Mouse (Mus musculus): ENCODE measurements around the gene Tcf12.

Gene Tcf12

GRCm38 (mm10) chr9:71803281-71803680 is 308.4 kb downstream of the Tcf12 start:
- no peak for DNase-seq (ENCODE audit: low spot score)

GRCm38 (mm10) chr9:71799598-71799997 is 312.1 kb downstream of the Tcf12 start:
- no peak for DNase-seq (ENCODE audit: low spot score)

GRCm38 (mm10) chr9:71798176-71798575 is 313.5 kb downstream of the Tcf12 start:
- no peak for DNase-seq (ENCODE audit: low spot score)
